Mouse (Mus musculus): Measurements from ENCODE around the gene Tnfsf9. TPM values are rescaled to one million over a fixed set of nuclear protein-coding genes. Genes with fewer than 3 reads are reported as not detected.

Tnfsf9 gene
- total RNA-seq, 4 experiments from 2014 or later: 0.21 to 0.30 (median 0.26) TPM; not detected in 1

GRCm38 (mm10) chr17:57134693-57135092 is 29.6 kb downstream of the Tnfsf9 start:
- DNase-seq: no peak

- DNase-seq: no peak
These were observed 30.5 kb downstream of the Tnfsf9 start for GRCm38 (mm10) chr17:57135635-57136034.

GRCm38 (mm10) chr17:57138676-57139075 is 33.6 kb downstream of the Tnfsf9 start:
- DNase-seq: no peak

GRCm38 (mm10) chr17:57139708-57140107 is 34.6 kb downstream of the Tnfsf9 start:
- no peak for DNase-seq

- no peak for DNase-seq
These were observed 38.6 kb downstream of the Tnfsf9 start for GRCm38 (mm10) chr17:57143704-57144103.

GRCm38 (mm10) chr17:57145115-57145514 is 40.0 kb downstream of the Tnfsf9 start:
- no peak for DNase-seq

GRCm38 (mm10) chr17:57148343-57148742 is 43.2 kb downstream of the Tnfsf9 start:
- DNase-seq: no peak

GRCm38 (mm10) chr17:57148994-57149803 is 44.1 kb downstream of the Tnfsf9 start, which contains the start of gene Cd70:
Gene Cd70 (minus strand): TSS chr17:57149777.
- no peak for DNase-seq

- DNase-seq: no peak
These were observed 47.9 kb downstream of the Tnfsf9 start for GRCm38 (mm10) chr17:57153006-57153405.

GRCm38 (mm10) chr17:57153787-57154186 is 48.7 kb downstream of the Tnfsf9 start:
- DNase-seq: no peak

Other genes with a start within 250 kb of the Tnfsf9 start
- gene Acsbg2, start 230.9 kb upstream of the Tnfsf9 start, total RNA-seq (2022): under 1 TPM in 3 of 4 experiments, not detected in 1; 0.22 to 0.40 (median 0.23) TPM
- gene 1700061G19Rik, start 229.8 kb upstream of the Tnfsf9 start, total RNA-seq (2022): 1 to 10 TPM in 3 of 4 experiments, under 1 TPM in 1; 0.34 to 1.7 (median 1.3) TPM
- gene Mllt1, start 169.9 kb upstream of the Tnfsf9 start, total RNA-seq (2022): 10 to 100 TPM; 29.0 to 38.7 (median 36.0) TPM
- under 1 TPM in 2 of 4 experiments, not detected in 2; 0.20 to 0.24 TPM for gene Acer1, start 123.2 kb upstream of the Tnfsf9 start, total RNA-seq (2022)
- gene Clpp, start 115.0 kb upstream of the Tnfsf9 start, total RNA-seq (2022): 100 to 1,000 TPM; 112 to 127 (median 116) TPM
- gene Alkbh7, start 108.0 kb upstream of the Tnfsf9 start, total RNA-seq (2022): 10 to 100 TPM; 69.8 to 87.3 (median 77.2) TPM
- 1 to 10 TPM in 2 of 4 experiments, not detected in 2; 2.1 to 2.8 TPM for gene Pspn, start 105.3 kb upstream of the Tnfsf9 start, total RNA-seq (2022)
- 10 to 100 TPM; 45.6 to 68.2 (median 54.2) TPM for gene Gtf2f1, start 94.0 kb upstream of the Tnfsf9 start, total RNA-seq (2022)
- under 1 TPM; 0.29 to 0.80 (median 0.45) TPM for gene Gm17949, start 93.9 kb upstream of the Tnfsf9 start, total RNA-seq (2022)
- 100 to 1,000 TPM in 2 of 4 experiments, 10 to 100 TPM in 2; 92.3 to 122 (median 102) TPM for gene Khsrp, start 73.8 kb upstream of the Tnfsf9 start, total RNA-seq (2022)
- gene Slc25a41, start 63.7 kb upstream of the Tnfsf9 start, total RNA-seq (2022): under 1 TPM in 1 of 4 experiments, not detected in 3; 0.38 TPM
- 1 to 10 TPM in 3 of 4 experiments, under 1 TPM in 1; 0.70 to 4.4 (median 2.2) TPM for gene Crb3, start 46.2 kb upstream of the Tnfsf9 start, total RNA-seq (2022)
- gene Slc25a23, start 45.5 kb upstream of the Tnfsf9 start, total RNA-seq (2022): 100 to 1,000 TPM in 2 of 4 experiments, 10 to 100 TPM in 2; 66.5 to 128 (median 97.6) TPM
- gene Dennd1c, start 26.8 kb upstream of the Tnfsf9 start, total RNA-seq (2022): 1 to 10 TPM; 1.5 to 4.3 (median 2.5) TPM
- 1 to 10 TPM; 4.4 to 6.8 (median 6.6) TPM for gene Tubb4a, start 17.5 kb upstream of the Tnfsf9 start, total RNA-seq (2022)
- not detected for gene Cd70, start 44.5 kb downstream of the Tnfsf9 start, total RNA-seq (2022)
- gene Tnfsf14, start 88.9 kb downstream of the Tnfsf9 start, total RNA-seq (2022): under 1 TPM in 2 of 4 experiments, not detected in 2; 0.16 to 0.17 TPM
- gene C3, start 122.8 kb downstream of the Tnfsf9 start, total RNA-seq (2022): 1,000 to 10,000 TPM in 1 of 4 experiments, 100 to 1,000 TPM in 1, 10 to 100 TPM in 2; 36.4 to 1,135 (median 245) TPM
- gene Gpr108, start 143.1 kb downstream of the Tnfsf9 start, total RNA-seq (2022): 100 to 1,000 TPM in 3 of 4 experiments, 10 to 100 TPM in 1; 98.6 to 107 (median 102) TPM
- gene Trip10, start 144.1 kb downstream of the Tnfsf9 start, total RNA-seq (2022): 10 to 100 TPM; 57.1 to 89.6 (median 72.8) TPM
- gene Vav1, start 173.8 kb downstream of the Tnfsf9 start, total RNA-seq (2022): 1 to 10 TPM; 3.0 to 6.2 (median 4.1) TPM

Measured in adrenal gland, adult 8-10 months (tissue).